Mouse (Mus musculus) kidney, embryonic 14.5 days (tissue): ENCODE measurements around the gene Setd1b. TPM values are rescaled to one million over a fixed set of nuclear protein-coding genes. Genes with fewer than 3 reads are reported as not detected.

Source experiments
- ATAC-seq: fragments of 200-750 bp; cut with Nextera tagmentation; 2 replicates; pipeline ENCODE4 v1.8.0; 2017; ENCODE audit warnings: moderate number of reproducible peaks, mild to moderate bottlenecking, moderate TSS enrichment, moderate library complexity; ENCODE audit not compliant: low FRiP score, low TSS enrichment
- H3K27ac ChIP-seq: fragments of 300-500 bp; sonication (generic); 2 replicates; pipeline ENCODE4 v1.5.1; 2014; ENCODE audit warnings: low read depth, mild to moderate bottlenecking, low read length, moderate library complexity, mixed read lengths
- H3K27me3 ChIP-seq: fragments of 300-500 bp; sonication (generic); 2 replicates; pipeline ENCODE4 v1.6.1; 2014; ENCODE audit warnings: mild to moderate bottlenecking, low read length; ENCODE audit not compliant: control insufficient read depth, insufficient read depth
- H3K36me3 ChIP-seq: fragments of 300-500 bp; sonication (generic); 2 replicates; pipeline ENCODE4 v1.6.1; 2014; ENCODE audit warnings: low read length, mixed read lengths; ENCODE audit not compliant: control insufficient read depth, insufficient read depth
- H3K4me1 ChIP-seq: fragments of 300-500 bp; sonication (generic); 2 replicates; pipeline ENCODE4 v1.6.1; 2014; ENCODE audit warnings: low read length, mixed read lengths; ENCODE audit not compliant: control insufficient read depth, insufficient read depth
- H3K4me2 ChIP-seq: fragments of 300-500 bp; sonication (generic); replicated peaks from 2 replicates; pipeline ENCODE4 v1.6.1; 2014; ENCODE audit warnings: low read depth, mild to moderate bottlenecking, low read length
- H3K4me3 ChIP-seq: fragments of 300-500 bp; sonication (generic); 2 replicates; pipeline ENCODE4 v1.5.1; 2014; ENCODE audit warnings: mild to moderate bottlenecking, low read length
- H3K9ac ChIP-seq: fragments of 300-500 bp; sonication (generic); 2 replicates; pipeline ENCODE4 v1.6.1; 2014; ENCODE audit warnings: low read depth, mild to moderate bottlenecking, low read length, moderate library complexity
- H3K9me3 ChIP-seq: fragments of 300-500 bp; sonication (generic); 2 replicates; pipeline ENCODE4 v1.6.1; 2016; ENCODE audit warnings: low read length; ENCODE audit not compliant: control insufficient read depth
- WGBS: fragments of 180-500 bp; shearing (Covaris S2); extraction: QIAGEN DNeasy Blood & Tissue Kit; methylation state at CpG from one replicate; pipeline ENCODE4 v1.1.7; 2014; 5-methylcytosine and 5-hydroxymethylcytosine counted together
- polyA plus RNA-seq: library from polyadenylated mRNA; unstranded; fragments of >200 nt; fragmentation: Nextera tagmentation; extraction: Ambion mirVana; gene quantifications from 2 replicates; pipeline ENCODE4 v1.2.1, GENCODE M21; 2014

Setd1b gene
- polyA plus RNA-seq, 1 experiment from 2014 or later = 16.7 TPM

DNA sequence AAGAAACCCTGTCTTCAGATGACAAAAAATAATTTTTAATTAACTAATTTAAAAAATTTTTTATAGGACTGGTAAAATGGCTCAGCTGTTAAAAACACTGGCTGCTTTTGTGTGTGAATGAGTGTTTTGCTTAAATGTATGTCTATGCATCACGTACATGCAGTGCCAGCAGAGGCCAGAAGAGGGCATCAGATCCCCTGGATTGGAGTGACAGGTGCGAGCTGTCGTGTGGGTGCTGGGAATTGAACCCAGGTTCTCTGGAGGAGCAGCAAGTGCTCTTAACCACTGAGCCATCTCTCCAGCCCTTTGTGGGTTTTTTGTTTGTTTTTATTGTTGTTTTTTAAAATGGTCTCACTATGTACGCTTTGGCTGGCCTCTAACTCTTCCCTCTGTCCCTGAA, 19.8 kb upstream of the Setd1b start:
- no peaks in the 10 kb centered on the region for H3K27me3 ChIP-seq
- H3K4me3 ChIP-seq = no peak overlapping the region
- ATAC-seq = no peak
- H3K27ac ChIP-seq = no peak overlapping the region
- no peak overlapping the region for H3K9ac ChIP-seq
- no peaks in the 10 kb centered on the region for H3K4me1 ChIP-seq
- 91% methylated on average over 4 of the region's 4 CpGs for WGBS
- H3K4me2 ChIP-seq = no peak overlapping the region
- no peaks in the 10 kb centered on the region for H3K36me3 ChIP-seq
- H3K9me3 ChIP-seq = 0 out of 2 replicates have a peak, but pooled peaks cover 3% of the 10 kb centered on the region

DNA sequence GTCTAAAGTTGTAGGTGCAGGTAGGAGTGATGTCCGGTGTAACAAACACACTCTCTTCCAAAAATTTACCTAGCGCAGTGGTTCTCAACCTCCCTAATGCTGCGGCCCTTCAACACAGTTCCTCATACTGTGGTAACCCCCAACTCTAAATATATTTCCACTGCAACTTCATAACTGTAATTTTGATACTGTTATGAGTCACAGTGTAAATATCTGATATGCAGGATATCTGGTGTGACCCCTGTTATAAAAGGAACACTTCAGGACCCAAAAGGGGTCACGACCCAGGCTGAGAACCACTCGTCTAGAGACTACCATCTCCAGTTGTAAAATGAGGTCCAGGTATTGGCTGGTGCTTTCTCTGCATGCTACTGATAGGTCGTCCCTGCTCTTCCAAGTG, 16.9 kb upstream of the Setd1b start:
- H3K36me3 ChIP-seq = no peaks in the 10 kb centered on the region
- H3K4me1 ChIP-seq = peaks cover 7% of the 10 kb centered on the region; the same call in 1 of the 2 replicates
- no peak overlapping the region for H3K27ac ChIP-seq
- no peaks in the 10 kb centered on the region for H3K27me3 ChIP-seq
- H3K9ac ChIP-seq = no peak overlapping the region
- no peak overlapping the region for H3K4me3 ChIP-seq
- WGBS = 78% methylated on average over 6 of the region's 6 CpGs
- H3K4me2 ChIP-seq = no peak overlapping the region
- H3K9me3 ChIP-seq = 0 out of 2 replicates have a peak, but pooled peaks cover 3% of the 10 kb centered on the region
- no peak for ATAC-seq

GRCm38 (mm10) chr5:123125638-123126406, 16.2 kb upstream of the Setd1b start:
- H3K4me2 ChIP-seq = no peak overlapping the region
- no peak overlapping the region for H3K27ac ChIP-seq
- H3K4me3 ChIP-seq = no peak overlapping the region
- 0 out of 2 replicates have a peak, but pooled peaks cover 3% of the 10 kb centered on the region for H3K9me3 ChIP-seq
- ATAC-seq = 0 out of 2 replicates have a peak, but pooled peaks have one; percentile 13
- H3K27me3 ChIP-seq = no peaks in the 10 kb centered on the region
- WGBS = 78% methylated on average over 18 of the region's 18 CpGs
- H3K9ac ChIP-seq = no peak overlapping the region
- H3K36me3 ChIP-seq = no peaks in the 10 kb centered on the region
- peaks cover 7% of the 10 kb centered on the region; the same call in 1 of the 2 replicates for H3K4me1 ChIP-seq

- H3K4me1 ChIP-seq = peaks cover 13% of the 10 kb centered on the region
- 0 out of 2 replicates have a peak, but pooled peaks cover 3% of the 10 kb centered on the region for H3K9me3 ChIP-seq
- no peaks in the 10 kb centered on the region for H3K36me3 ChIP-seq
- no peak for ATAC-seq
- H3K27ac ChIP-seq = no peak overlapping the region
- no peak overlapping the region for H3K4me3 ChIP-seq
- H3K4me2 ChIP-seq = no peak overlapping the region
- H3K9ac ChIP-seq = no peak overlapping the region
- no peaks in the 10 kb centered on the region for H3K27me3 ChIP-seq
- 64% methylated on average over 6 of the region's 6 CpGs for WGBS
Observed at GRCm38 (mm10) chr5:123127031-123127430, 15.0 kb upstream of the Setd1b start.

GRCm38 (mm10) chr5:123128426-123129169, 13.4 kb upstream of the Setd1b start:
- ATAC-seq = no peak
- Histone ChIP-seq H3K9ac (no peak overlapping the region), H3K36me3 (no peaks in the 10 kb centered on the region), H3K4me1 (peaks cover 21% of the 10 kb centered on the region), H3K27ac (no peak overlapping the region), H3K4me3 (no peak overlapping the region), H3K4me2 (no peak overlapping the region), H3K9me3 (no peaks in the 10 kb centered on the region), H3K27me3 (no peaks in the 10 kb centered on the region)
- WGBS = 56% methylated on average over 10 of the region's 10 CpGs

GRCm38 (mm10) chr5:123129170-123129757, 12.7 kb upstream of the Setd1b start:
- Histone ChIP-seq H3K4me3 (no peak overlapping the region), H3K27ac (no peak overlapping the region), H3K9ac (no peak overlapping the region), H3K27me3 (no peaks in the 10 kb centered on the region), H3K4me2 (no peak overlapping the region), H3K4me1 (peaks cover 24% of the 10 kb centered on the region), H3K36me3 (peaks cover 2% of the 10 kb centered on the region; the same call in 1 of the 2 replicates), H3K9me3 (no peaks in the 10 kb centered on the region)
- no peak for ATAC-seq
- WGBS = 87% methylated on average over 10 of the region's 10 CpGs

GRCm38 (mm10) chr5:123130030-123130813, 11.8 kb upstream of the Setd1b start:
- Histone ChIP-seq H3K4me1 (peaks cover 34% of the 10 kb centered on the region), H3K27ac (no peak overlapping the region), H3K4me3 (no peak overlapping the region), H3K4me2 (no peak overlapping the region), H3K27me3 (no peaks in the 10 kb centered on the region), H3K9ac (no peak overlapping the region), H3K36me3 (peaks cover 8% of the 10 kb centered on the region; the same call in 1 of the 2 replicates), H3K9me3 (no peaks in the 10 kb centered on the region)
- 87% methylated on average over 9 of the region's 9 CpGs for WGBS
- no peak for ATAC-seq

GRCm38 (mm10) chr5:123130814-123131148, 11.2 kb upstream of the Setd1b start:
- Histone ChIP-seq H3K36me3 (peaks cover 10% of the 10 kb centered on the region; the same call in 1 of the 2 replicates), H3K4me2 (no peak overlapping the region)

More at GRCm38 (mm10) chr5:123130814-123131148, 11.2 kb upstream of the Setd1b start:
- 88% methylated on average over 5 of the region's 5 CpGs for WGBS
- Histone ChIP-seq H3K9ac (no peak overlapping the region), H3K9me3 (no peaks in the 10 kb centered on the region), H3K27ac (no peak overlapping the region), H3K4me1 (peaks cover 39% of the 10 kb centered on the region), H3K27me3 (no peaks in the 10 kb centered on the region), H3K4me3 (no peak overlapping the region)
- no peak for ATAC-seq
